Mouse (Mus musculus) embryonic fibroblast, embryonic 13.5 days (primary cell): Measurements from ENCODE around the gene Spsb1.

ENCODE experiments used
- CTCF ChIP-seq: IDR thresholded peaks from 2 replicates; pipeline ENCODE4 v1.5.1; 2011; ENCODE audit warnings: mild to moderate bottlenecking, control low read depth, low read length, moderate library complexity, borderline replicate concordance; ENCODE audit not compliant: insufficient read depth
- POLR2A ChIP-seq: IDR thresholded peaks from 2 replicates; pipeline ENCODE4 v1.6.1; 2011; ENCODE audit warnings: low read depth, mild to moderate bottlenecking, control low read depth, low read length, moderate library complexity

GRCm38 (mm10) chr4:149889851-149890250, 65.0 kb downstream of the Spsb1 start:
- TF ChIP-seq CTCF (no peak), POLR2A (no peak; the same call in none of the 2 replicates)
